Mouse (Mus musculus) T-helper 2 cell (primary cell): ENCODE measurements around the gene Rnpep.

Experiments used
- in situ Hi-C: fragments of 300-600 bp; cut with MboI, MseI; formaldehyde crosslinking; loops from one replicate; pipeline ENCODE4 v1.15.1; 2025; ENCODE audit warnings: high pct_unique_total_duplicates

Rnpep gene

GRCm38 (mm10) chr1:135283826-135284291, at the start of gene Rnpep:
Gene Rnpep (minus strand): TSS chr1:135284084.
- in situ Hi-C loops: loop anchor here (10.0 kb wide), 1 partner anchor 1199 kb away; no protein-coding TSS in a partner anchor

- in situ Hi-C loops: no loop called here
These were observed 46.7 kb upstream of the Rnpep start for GRCm38 (mm10) chr1:135330578-135330977.

GRCm38 (mm10) chr1:135328368-135328767, 44.5 kb upstream of the Rnpep start:
- in situ Hi-C loops: no loop called here

- in situ Hi-C loops: no loop called here
These were observed 42.0 kb upstream of the Rnpep start for GRCm38 (mm10) chr1:135325934-135326333.

- in situ Hi-C loops: no loop called here
These were observed 40.7 kb upstream of the Rnpep start, which contains the start of gene Lmod1 for GRCm38 (mm10) chr1:135324571-135324970. Gene Lmod1 (plus strand): TSS chr1:135324807.

GRCm38 (mm10) chr1:135323367-135323901, 39.5 kb upstream of the Rnpep start:
- in situ Hi-C loops: no loop called here

GRCm38 (mm10) chr1:135313284-135314031, 29.6 kb upstream of the Rnpep start, which contains the start of gene Timm17a:
Gene Timm17a (minus strand): TSS chr1:135313778.
- in situ Hi-C loops: loop anchor here (10.0 kb wide), 1 partner anchor 811 kb away; no protein-coding TSS in a partner anchor

GRCm38 (mm10) chr1:135312201-135312600, 28.3 kb upstream of the Rnpep start:
- in situ Hi-C loops: loop anchor here (10.0 kb wide), 1 partner anchor 813 kb away; no protein-coding TSS in a partner anchor

GRCm38 (mm10) chr1:135311356-135311755, 27.5 kb upstream of the Rnpep start:
- in situ Hi-C loops: loop anchor here (10.0 kb wide), 1 partner anchor 813 kb away; no protein-coding TSS in a partner anchor

GRCm38 (mm10) chr1:135290908-135291307, 7.0 kb upstream of the Rnpep start:
- in situ Hi-C loops: no loop called here

GRCm38 (mm10) chr1:135286311-135286710, 2.4 kb upstream of the Rnpep start:
- in situ Hi-C loops: loop anchor here (10.0 kb wide), 1 partner anchor 1202 kb away; no protein-coding TSS in a partner anchor

- in situ Hi-C loops: loop anchor here (10.0 kb wide), 1 partner anchor 1199 kb away; no protein-coding TSS in a partner anchor
These were observed 528 bp downstream of the Rnpep start for GRCm38 (mm10) chr1:135283287-135283825.

GRCm38 (mm10) chr1:135282536-135283286, 1.2 kb downstream of the Rnpep start:
- in situ Hi-C loops: loop anchor here (10.0 kb wide), 1 partner anchor 1198 kb away; no protein-coding TSS in a partner anchor

GRCm38 (mm10) chr1:135281841-135282240, 2.0 kb downstream of the Rnpep start:
- in situ Hi-C loops: loop anchor here (10.0 kb wide), 1 partner anchor 1197 kb away; no protein-coding TSS in a partner anchor

- in situ Hi-C loops: loop anchor here (10.0 kb wide), 1 partner anchor 1196 kb away; no protein-coding TSS in a partner anchor
These were observed 3.2 kb downstream of the Rnpep start for GRCm38 (mm10) chr1:135280646-135281045.

GRCm38 (mm10) chr1:135271371-135271770, 12.5 kb downstream of the Rnpep start:
- in situ Hi-C loops: no loop called here

GRCm38 (mm10) chr1:135267663-135268446, 16.0 kb downstream of the Rnpep start:
- in situ Hi-C loops: no loop called here

GRCm38 (mm10) chr1:135265834-135266233, 18.1 kb downstream of the Rnpep start:
- in situ Hi-C loops: no loop called here

GRCm38 (mm10) chr1:135263316-135263715, 20.6 kb downstream of the Rnpep start:
- in situ Hi-C loops: loop anchor here (5.0 kb wide), 1 partner anchor 91 kb away; no protein-coding TSS in a partner anchor

GRCm38 (mm10) chr1:135262329-135262728, 21.6 kb downstream of the Rnpep start:
- in situ Hi-C loops: loop anchor here (5.0 kb wide), 1 partner anchor 90 kb away; no protein-coding TSS in a partner anchor
